Comparison of ENCODE assay signal across 7 mouse cellular contexts in genomic region chr16:13753986-13754385, GRCm38 (mm10). TPM values are rescaled to one million over a fixed set of nuclear protein-coding genes. Genes with fewer than 3 reads are reported as not detected.
DNase-seq lines count a peak whose midpoint lies in the region; ATAC-seq and TF ChIP-seq lines count a peak whose summit lies in the region.

No protein-coding gene starts in this region.

- H3K4me2 ChIP-seq in embryonic facial prominence, embryonic 14.5 days (ENCODE audit: low read depth, low read length), result peak overlapping the region; percentile 96
- peak overlapping the region; percentile 99 for H3K4me2 ChIP-seq in intestine, embryonic 15.5 days (replicated peaks)
- peak overlapping the region; percentile 95 for H3K4me2 ChIP-seq in neural tube, embryonic 12.5 days (replicated peaks)

- H3K9me3 ChIP-seq in embryonic facial prominence, embryonic 14.5 days (ENCODE audit: control insufficient read depth, low read length), result no peaks in the 10 kb centered on the region
- no peaks in the 10 kb centered on the region for H3K9me3 ChIP-seq in intestine, embryonic 15.5 days
- no peaks in the 10 kb centered on the region for H3K9me3 ChIP-seq in neural tube, embryonic 12.5 days

- no peak for TF ChIP-seq CTCF in layer of hippocampus, adult 2 months (conservative IDR thresholded peaks at IDR 0.05)

- H3K4me1 ChIP-seq in embryonic facial prominence, embryonic 14.5 days (ENCODE audit: control insufficient read depth, insufficient read depth, low read length), result no peaks in the 10 kb centered on the region
- H3K4me1 ChIP-seq in intestine, embryonic 15.5 days (replicated peaks), result no peaks in the 10 kb centered on the region
- H3K4me1 ChIP-seq in neural tube, embryonic 12.5 days, result 0 out of 2 replicates have a peak, but pooled peaks cover 5% of the 10 kb centered on the region

- ATAC-seq in embryonic facial prominence, embryonic 14.5 days (ENCODE audit: low read depth), result no peak
- ATAC-seq in intestine, embryonic 15.5 days, result peak; percentile 44; the same call in 1 of the 2 replicates
- ATAC-seq in neural tube, embryonic 12.5 days (ENCODE audit: low FRiP score, low read depth), result peak; percentile 51; the same call in 1 of the 2 replicates

- H3K9ac ChIP-seq in embryonic facial prominence, embryonic 14.5 days (ENCODE audit: low read depth, low read length), result peak overlapping the region; percentile 66
- no peak overlapping the region for H3K9ac ChIP-seq in intestine, embryonic 15.5 days
- H3K9ac ChIP-seq in neural tube, embryonic 12.5 days, result no peak overlapping the region

- DNase-seq in layer of hippocampus, adult 2 months (ENCODE audit: low spot score in 2 of 2), result no peak
- DNase-seq in layer of hippocampus, postnatal 14 days (ENCODE audit: low spot score in 2 of 2), result no peak
- no peak for DNase-seq in embryonic facial prominence, embryonic 14.5 days (ENCODE audit: low spot score)
- no peak for DNase-seq in adipocyte (ENCODE audit: low spot score)
- DNase-seq in adrenal gland, adult 2 months, result no peak

- H3K27me3 ChIP-seq in embryonic facial prominence, embryonic 14.5 days (replicated peaks; ENCODE audit: control insufficient read depth, insufficient read depth, low read length), result no peaks in the 10 kb centered on the region
- no peaks in the 10 kb centered on the region for H3K27me3 ChIP-seq in intestine, embryonic 15.5 days (replicated peaks)
- no peaks in the 10 kb centered on the region; the same call in 1 of the 2 replicates for H3K27me3 ChIP-seq in neural tube, embryonic 12.5 days (replicated peaks)

- 81% methylated on average over 7 of the region's 8 CpGs for WGBS in embryonic facial prominence, embryonic 14.5 days
- 78% methylated on average over 8 of the region's 8 CpGs for WGBS in intestine, embryonic 15.5 days
- WGBS in neural tube, embryonic 12.5 days, result 73% methylated on average over 8 of the region's 8 CpGs

- H3K4me3 ChIP-seq in layer of hippocampus, adult 2 months, result peak overlapping the region; percentile 87
- H3K4me3 ChIP-seq in embryonic facial prominence, embryonic 14.5 days (ENCODE audit: low read depth, low read length), result peak overlapping the region; percentile 72
- peak overlapping the region; percentile 65; the same call in 1 of the 2 replicates for H3K4me3 ChIP-seq in intestine, embryonic 15.5 days (replicated peaks)
- peak overlapping the region; percentile 60 for H3K4me3 ChIP-seq in neural tube, embryonic 12.5 days

- H3K36me3 ChIP-seq in embryonic facial prominence, embryonic 14.5 days (ENCODE audit: control insufficient read depth, insufficient read depth, low read length), result no peaks in the 10 kb centered on the region
- H3K36me3 ChIP-seq in intestine, embryonic 15.5 days, result no peaks in the 10 kb centered on the region
- H3K36me3 ChIP-seq in neural tube, embryonic 12.5 days, result no peaks in the 10 kb centered on the region

- H3K27ac ChIP-seq in layer of hippocampus, adult 2 months, result peak overlapping the region; percentile 72; the same call in 1 of the 2 replicates
- H3K27ac ChIP-seq in embryonic facial prominence, embryonic 14.5 days (replicated peaks; ENCODE audit: low read depth, low read length), result no peak overlapping the region
- H3K27ac ChIP-seq in intestine, embryonic 15.5 days, result no peak overlapping the region
- H3K27ac ChIP-seq in neural tube, embryonic 12.5 days, result no peak overlapping the region

RNA-seq across cellular contexts. Expression of gene Pla2g10, which starts 23.2 kb away (rescaled TPM):
- total RNA-seq in layer of hippocampus, adult 2 months (2021), result not detected
- not detected for total RNA-seq in layer of hippocampus, postnatal 14 days (2021)
- polyA plus RNA-seq in embryonic facial prominence, embryonic 14.5 days (2014; fragmentation: Nextera tagmentation; extraction: Ambion mirVana), result 0.16 and 0.46 TPM in 2 replicates
- 4.8 and 7.9 TPM in 2 replicates for polyA plus RNA-seq in intestine, embryonic 15.5 days (2015; fragmentation: Nextera tagmentation; extraction: Ambion mirVana)
- polyA plus RNA-seq in neural tube, embryonic 12.5 days (2016; fragmentation: Nextera tagmentation; extraction: Ambion mirVana), result 0.27 TPM in 1 of 2 replicates, not detected in the other
- not detected for total RNA-seq in adrenal gland, adult 2 months (2021)
- polyA plus RNA-seq in adrenal gland, adult 2 months (2012; rRNA removed), result 0.11 TPM in 1 of 2 replicates, not detected in the other

RNA-seq across cellular contexts. Expression of gene Rrn3, which starts 26.5 kb away (rescaled TPM):
- total RNA-seq in layer of hippocampus, adult 2 months (2021), result 10 to 100 TPM; 47.2 to 51.4 TPM
- 10 to 100 TPM; 43.5 to 47.5 TPM for total RNA-seq in layer of hippocampus, postnatal 14 days (2021)
- polyA plus RNA-seq in embryonic facial prominence, embryonic 14.5 days (2014; fragmentation: Nextera tagmentation; extraction: Ambion mirVana), result 43.3 and 46.9 TPM in 2 replicates
- polyA plus RNA-seq in intestine, embryonic 15.5 days (2015; fragmentation: Nextera tagmentation; extraction: Ambion mirVana), result 49.8 and 54.5 TPM in 2 replicates
- polyA plus RNA-seq in neural tube, embryonic 12.5 days (2016; fragmentation: Nextera tagmentation; extraction: Ambion mirVana), result 139 and 140 TPM in 2 replicates
- total RNA-seq in adrenal gland, adult 2 months (2021), result 10 to 100 TPM; 43.9 to 48.0 TPM
- polyA plus RNA-seq in adrenal gland, adult 2 months (2012; rRNA removed), result 9.4 and 17.2 TPM in 2 replicates
